Mouse (Mus musculus) lung, postnatal 0 days (tissue): ENCODE data around the gene Itga9. TPM values are rescaled to one million over a fixed set of nuclear protein-coding genes. Genes with fewer than 3 reads are reported as not detected.

ENCODE experiments used
- ATAC-seq: fragments of 200-750 bp; cut with Nextera tagmentation; 2 replicates; pipeline ENCODE4 v1.8.0; 2017; ENCODE audit warnings: moderate library complexity
- DNase-seq: peaks from one replicate; pipeline ENCODE4 v3.0.0-alpha.2; 2016; ENCODE audit warnings: low spot score
- H3K27ac ChIP-seq: fragments of 300-500 bp; sonication (generic); 2 replicates; pipeline ENCODE4 v1.5.1; 2014; ENCODE audit warnings: antibody characterized with exemption, mild to moderate bottlenecking, low read length, mixed read lengths
- H3K27me3 ChIP-seq: fragments of 300-500 bp; sonication (generic); replicated peaks from 2 replicates; pipeline ENCODE4 v1.6.1; 2014; ENCODE audit warnings: low read length, mixed read lengths; ENCODE audit not compliant: insufficient read depth
- H3K36me3 ChIP-seq: fragments of 300-500 bp; sonication (generic); 2 replicates; pipeline ENCODE4 v1.6.1; 2014; ENCODE audit warnings: low read length, mixed read lengths; ENCODE audit not compliant: insufficient read depth
- H3K4me1 ChIP-seq: fragments of 300-500 bp; sonication (generic); 2 replicates; pipeline ENCODE4 v1.6.1; 2014; ENCODE audit warnings: antibody characterized with exemption, low read depth, low read length, mixed read lengths; ENCODE audit not compliant: insufficient read depth
- H3K4me2 ChIP-seq: fragments of 300-500 bp; sonication (generic); replicated peaks from 2 replicates; pipeline ENCODE4 v1.6.1; 2014; ENCODE audit warnings: low read depth, mild to moderate bottlenecking, low read length, moderate library complexity, mixed read lengths
- H3K4me3 ChIP-seq: fragments of 300-500 bp; sonication (generic); 2 replicates; pipeline ENCODE4 v1.5.1; 2014; ENCODE audit warnings: low read depth, low read length
- H3K9ac ChIP-seq: fragments of 300-500 bp; sonication (generic); replicated peaks from 2 replicates; pipeline ENCODE4 v1.6.1; 2014; ENCODE audit warnings: low read depth, mild to moderate bottlenecking
- H3K9me3 ChIP-seq: fragments of 300-500 bp; sonication (generic); 2 replicates; pipeline ENCODE4 v1.6.1; 2016; ENCODE audit warnings: low read length, mixed read lengths
- CTCF ChIP-seq: IDR thresholded peaks from 2 replicates; pipeline ENCODE4 v1.5.1; 2016; ENCODE audit warnings: antibody characterized with exemption, mild to moderate bottlenecking
- EP300 ChIP-seq: IDR thresholded peaks from 2 replicates; pipeline ENCODE4 v1.6.1; 2016; ENCODE audit warnings: antibody characterized with exemption, mild to moderate bottlenecking, control low read depth
- WGBS: fragments of 180-500 bp; shearing (Covaris S2); extraction: QIAGEN DNeasy Blood & Tissue Kit; methylation state at CpG from one replicate; pipeline ENCODE4 v1.1.7; 2014; 5-methylcytosine and 5-hydroxymethylcytosine counted together
- polyA plus RNA-seq: library from polyadenylated mRNA; unstranded; fragments of >200 nt; fragmentation: Nextera tagmentation; extraction: Ambion mirVana; gene quantifications from 2 replicates; pipeline ENCODE4 v1.2.1, GENCODE M21; 2015

Gene Itga9
- polyA plus RNA-seq, 1 experiment from 2014 or later, result 24.2 TPM

DNA sequence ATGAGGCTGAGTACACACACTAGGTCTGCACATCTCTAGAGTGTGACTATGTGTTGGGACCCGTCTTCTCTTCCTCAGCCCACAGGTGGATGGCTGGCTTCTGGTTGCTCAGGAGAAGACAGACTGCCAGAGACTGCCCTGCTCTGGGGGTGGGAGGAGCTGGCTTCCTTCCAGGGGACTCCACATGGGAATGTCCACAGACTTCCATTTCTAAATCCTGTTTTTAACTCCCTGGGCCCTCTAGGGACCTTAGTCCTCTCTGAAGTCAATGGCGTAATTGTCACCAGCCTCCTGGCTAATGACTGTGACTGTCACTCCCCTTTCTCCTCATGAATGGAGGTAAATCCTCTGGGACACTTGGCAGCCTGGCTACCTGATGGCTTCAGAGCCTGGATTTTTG is 45.4 kb downstream of the Itga9 start:
- Histone ChIP-seq H3K4me1 (peaks cover 17% of the 10 kb centered on the region; the same call in 1 of the 2 replicates), H3K9me3 (no peaks in the 10 kb centered on the region), H3K9ac (no peak overlapping the region), H3K4me2 (no peak overlapping the region), H3K36me3 (no peaks in the 10 kb centered on the region), H3K27ac (peak overlapping the region; percentile 81), H3K4me3 (no peak overlapping the region), H3K27me3 (no peaks in the 10 kb centered on the region)
- TF ChIP-seq EP300 (no peak), CTCF (no peak)
- no peak for DNase-seq
- ATAC-seq, result no peak
- WGBS, result 62% methylated on average over 2 of the region's 2 CpGs

- DNase-seq (no peak), ATAC-seq (no peak)
- Histone ChIP-seq H3K27ac (no peak overlapping the region), H3K4me2 (no peak overlapping the region), H3K9ac (no peak overlapping the region), H3K4me3 (no peak overlapping the region), H3K27me3 (no peaks in the 10 kb centered on the region), H3K4me1 (peaks cover 9% of the 10 kb centered on the region; the same call in 1 of the 2 replicates), H3K9me3 (no peaks in the 10 kb centered on the region), H3K36me3 (no peaks in the 10 kb centered on the region)
- TF ChIP-seq CTCF, result no peak
- no peak for TF ChIP-seq EP300
- 63% methylated on average over 1 of the region's 1 CpGs for WGBS
Measured at GRCm38 (mm10) chr9:118653436-118653835, 46.9 kb downstream of the Itga9 start.

DNA sequence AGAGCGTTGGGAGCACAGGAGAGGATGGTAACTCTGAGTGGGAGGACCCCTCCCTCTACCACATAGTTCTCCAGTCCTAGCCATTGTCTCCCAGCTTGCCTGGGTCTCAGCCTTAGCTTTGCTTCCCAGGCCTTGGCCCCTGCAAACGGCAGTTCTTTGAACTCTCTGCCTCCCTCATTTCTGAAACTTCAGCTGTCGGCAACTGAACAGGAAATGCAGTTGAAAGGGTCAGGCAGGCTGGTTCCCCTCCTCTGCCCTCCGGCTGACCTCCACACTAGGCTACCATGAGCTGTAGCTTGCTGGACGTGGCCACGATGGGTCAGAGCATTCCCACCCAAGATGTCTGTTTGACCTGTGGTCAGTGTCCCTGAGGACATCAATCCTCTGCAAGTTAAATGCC is 48.5 kb downstream of the Itga9 start:
- DNase-seq, result no peak
- no peak overlapping the region for H3K4me3 ChIP-seq
- H3K9ac ChIP-seq, result no peak overlapping the region
- H3K36me3 ChIP-seq, result no peaks in the 10 kb centered on the region
- no peak overlapping the region for H3K27ac ChIP-seq
- no peak overlapping the region for H3K4me2 ChIP-seq
- no peaks in the 10 kb centered on the region for H3K9me3 ChIP-seq
- H3K4me1 ChIP-seq, result peaks cover 8% of the 10 kb centered on the region; the same call in 1 of the 2 replicates
- no peaks in the 10 kb centered on the region for H3K27me3 ChIP-seq
- TF ChIP-seq CTCF (no peak), EP300 (no peak)
- ATAC-seq, result no peak
- WGBS, result 26% methylated on average over 6 of the region's 6 CpGs

GRCm38 (mm10) chr9:118655726-118656125 is 49.2 kb downstream of the Itga9 start:
- TF ChIP-seq CTCF, result no peak
- Histone ChIP-seq H3K4me3 (no peak overlapping the region), H3K4me1 (peaks cover 8% of the 10 kb centered on the region; the same call in 1 of the 2 replicates), H3K9ac (no peak overlapping the region), H3K27me3 (no peaks in the 10 kb centered on the region), H3K27ac (no peak overlapping the region), H3K36me3 (no peaks in the 10 kb centered on the region; the same call in 1 of the 2 replicates), H3K9me3 (no peaks in the 10 kb centered on the region), H3K4me2 (no peak overlapping the region)
- ATAC-seq (no peak), DNase-seq (no peak)
- WGBS, result 76% methylated on average over 3 of the region's 3 CpGs

DNA sequence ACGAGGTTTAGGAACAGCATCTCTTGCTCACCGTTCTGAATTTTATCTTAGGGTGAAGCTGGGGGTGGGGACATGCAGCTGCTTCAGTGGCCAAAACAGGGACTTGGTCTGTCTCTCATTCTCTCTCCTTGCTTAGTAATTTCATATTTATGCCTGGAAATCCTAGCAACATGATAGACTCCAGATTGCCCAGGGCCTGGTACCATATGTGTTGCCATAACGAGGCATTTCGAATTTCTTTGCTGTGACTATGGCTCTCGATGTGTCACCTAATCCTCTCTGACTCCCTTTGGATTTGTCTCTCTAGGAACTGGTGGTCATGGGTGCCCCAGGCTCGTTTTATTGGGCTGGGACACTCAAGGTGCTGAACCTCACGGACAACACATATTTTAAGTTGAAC is 51.7 kb downstream of the Itga9 start:
- no peak overlapping the region for H3K9ac ChIP-seq
- H3K9me3 ChIP-seq, result no peaks in the 10 kb centered on the region
- WGBS, result 89% methylated on average over 7 of the region's 7 CpGs
- no peak overlapping the region for H3K27ac ChIP-seq
- no peaks in the 10 kb centered on the region for H3K4me1 ChIP-seq
- DNase-seq, result no peak
- H3K27me3 ChIP-seq, result no peaks in the 10 kb centered on the region
- ATAC-seq, result no peak
- no peak overlapping the region for H3K4me3 ChIP-seq
- H3K36me3 ChIP-seq, result peaks cover 9% of the 10 kb centered on the region
- TF ChIP-seq CTCF, result no peak
- TF ChIP-seq EP300, result no peak
- H3K4me2 ChIP-seq, result no peak overlapping the region

DNA sequence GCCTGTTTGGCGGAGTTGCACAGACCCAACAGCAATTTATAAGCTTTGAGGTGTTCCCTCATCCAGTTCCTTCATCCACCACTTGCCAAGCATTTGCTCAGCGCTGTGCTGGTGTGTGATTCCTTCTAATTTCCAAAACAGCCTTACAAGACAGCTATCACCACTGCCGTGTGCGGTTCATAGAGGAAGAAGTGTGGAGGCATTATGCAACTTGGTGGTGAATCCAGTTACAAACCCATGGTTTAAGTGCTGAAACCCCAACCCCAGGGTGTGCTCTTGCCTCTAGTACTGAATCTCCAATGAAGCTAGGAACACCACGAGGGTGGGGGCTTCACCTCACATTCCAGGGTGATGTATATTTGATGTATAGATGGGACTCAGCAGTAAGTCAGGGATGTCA is 53.3 kb downstream of the Itga9 start:
- 74% methylated on average over 5 of the region's 5 CpGs for WGBS
- no peaks in the 10 kb centered on the region for H3K9me3 ChIP-seq
- H3K4me3 ChIP-seq, result no peak overlapping the region
- no peak for TF ChIP-seq CTCF
- no peak for TF ChIP-seq EP300
- no peak overlapping the region for H3K27ac ChIP-seq
- ATAC-seq, result no peak
- H3K27me3 ChIP-seq, result no peaks in the 10 kb centered on the region
- DNase-seq, result no peak
- H3K4me1 ChIP-seq, result no peaks in the 10 kb centered on the region
- H3K36me3 ChIP-seq, result peaks cover 9% of the 10 kb centered on the region
- H3K9ac ChIP-seq, result no peak overlapping the region
- H3K4me2 ChIP-seq, result no peak overlapping the region

- Histone ChIP-seq H3K27me3 (no peaks in the 10 kb centered on the region), H3K9ac (no peak overlapping the region), H3K9me3 (no peaks in the 10 kb centered on the region), H3K4me1 (no peaks in the 10 kb centered on the region), H3K4me3 (no peak overlapping the region), H3K4me2 (no peak overlapping the region), H3K36me3 (peaks cover 9% of the 10 kb centered on the region), H3K27ac (no peak overlapping the region)
- no peak for DNase-seq
- no peak for TF ChIP-seq EP300
- no peak for TF ChIP-seq CTCF
- WGBS, result 57% methylated on average over 7 of the region's 7 CpGs
- peak; percentile 38; the same call in 1 of the 2 replicates for ATAC-seq
Measured at GRCm38 (mm10) chr9:118660259-118660658, 53.8 kb downstream of the Itga9 start.
